Mouse (Mus musculus): ENCODE data around the gene Trappc3. TPM values are rescaled to one million over a fixed set of nuclear protein-coding genes. Genes with fewer than 3 reads are reported as not detected.
A peak's percentile ranks its signal among the peaks of the same experiment; 100 is the strongest.

The Trappc3 gene
- total and polyA plus RNA-seq, 3 experiments = 71.0 to 72.0 TPM; not detected in 1

GRCm38 (mm10) chr4:126254315-126255112 lies 7.6 kb upstream of the Trappc3 start:
- TF ChIP-seq ETS1 (IDR thresholded peaks at IDR 0.05; ENCODE audit: low read depth, low read length) (no peak), MAX (IDR thresholded peaks at IDR 0.05; ENCODE audit: low read length) (no peak), GATA1 (IDR thresholded peaks at IDR 0.05; ENCODE audit: low read depth, low read length) (no peak), SIN3A (IDR thresholded peaks at IDR 0.05; ENCODE audit: low read length) (no peak), RAD21 (IDR thresholded peaks at IDR 0.05; ENCODE audit: low read depth, low read length) (no peak)
- peak overlapping the region in 1 of 2 experiments; percentile 79; a peak in 3 of 4 replicates for H3K4me3 ChIP-seq (ENCODE audit: control insufficient read depth in 1 of 2, insufficient read depth in 1 of 2, low read depth in 2 of 2, low read length in 2 of 2)
- no peaks in the 10 kb centered on the region for H3K9me3 ChIP-seq (replicated peaks; ENCODE audit: insufficient read depth, low read length)
- H3K9ac ChIP-seq (ENCODE audit: control insufficient read depth, low read depth, low read length, poor library complexity, severe bottlenecking) = no peak overlapping the region; the same call in 1 of the 2 replicates
- H3K27ac ChIP-seq (ENCODE audit: control insufficient read depth, low read depth, low read length) = no peak overlapping the region
- DNase-seq (ENCODE audit: low read depth, low spot score) = peak; percentile 40
- peaks cover 0 to 7% of the 10 kb centered on the region in 2 experiments; a peak in 2 of 4 replicates for H3K36me3 ChIP-seq (ENCODE audit: control insufficient read depth in 1 of 2, insufficient read depth in 2 of 2, low read length in 2 of 2)
- H3K79me2 ChIP-seq (ENCODE audit: control insufficient read depth, insufficient read depth, low read length, poor library complexity) = peaks cover 25% of the 10 kb centered on the region
- H3K27me3 ChIP-seq (ENCODE audit: control insufficient read depth in 1 of 2, insufficient read depth in 2 of 2, low read length in 2 of 2) = no peaks in the 10 kb centered on the region
- peaks cover 4 to 28% of the 10 kb centered on the region in 2 experiments for H3K4me1 ChIP-seq (ENCODE audit: control insufficient read depth in 1 of 2, insufficient read depth in 2 of 2, low read length in 2 of 2)

DNA sequence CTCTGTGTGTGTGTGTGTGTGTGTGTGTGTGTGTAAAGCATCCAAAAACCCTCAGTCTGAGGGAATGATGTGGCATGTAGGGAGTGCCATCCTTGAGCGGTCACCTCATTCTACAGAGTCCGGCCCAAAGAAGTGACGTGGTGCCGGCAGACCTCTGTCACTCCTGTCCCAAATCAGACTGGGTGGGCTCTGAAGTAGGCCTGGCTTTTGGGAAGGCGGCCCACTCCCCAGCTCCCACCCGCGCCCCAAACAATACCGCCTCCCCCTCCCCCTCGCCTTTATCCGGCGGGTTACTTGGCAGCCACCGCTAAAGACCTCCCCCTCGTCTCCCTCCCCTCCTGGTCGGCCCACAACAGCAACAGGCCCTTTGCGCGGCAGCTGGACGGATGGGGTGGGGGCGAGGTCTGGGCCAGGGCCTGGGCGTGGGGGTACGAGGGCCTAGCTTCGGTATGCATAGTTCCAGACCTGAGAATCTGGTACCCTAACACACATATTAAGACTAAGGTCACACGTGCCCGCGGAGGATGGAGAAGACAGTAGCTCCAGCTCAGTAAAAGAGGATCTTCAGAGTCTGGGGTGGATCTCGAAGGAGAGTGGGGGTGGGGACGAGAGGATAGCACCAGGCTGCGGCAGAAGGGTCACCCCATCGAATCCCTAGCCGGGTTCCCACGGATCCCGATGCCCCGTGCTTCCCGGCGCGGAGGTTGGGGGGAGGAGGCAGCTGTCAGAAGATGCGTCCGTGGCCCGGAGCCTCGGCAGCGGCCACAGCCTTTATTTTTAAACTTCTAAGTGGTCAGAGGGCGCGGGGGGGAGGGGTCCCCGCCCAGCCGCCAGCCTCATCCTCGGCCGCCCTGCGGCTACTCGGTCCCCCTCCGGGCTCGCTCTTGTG lies 6.8 kb upstream of the Trappc3 start:
- DNase-seq (ENCODE audit: low read depth, low spot score) = peak; percentile 73

DNA sequence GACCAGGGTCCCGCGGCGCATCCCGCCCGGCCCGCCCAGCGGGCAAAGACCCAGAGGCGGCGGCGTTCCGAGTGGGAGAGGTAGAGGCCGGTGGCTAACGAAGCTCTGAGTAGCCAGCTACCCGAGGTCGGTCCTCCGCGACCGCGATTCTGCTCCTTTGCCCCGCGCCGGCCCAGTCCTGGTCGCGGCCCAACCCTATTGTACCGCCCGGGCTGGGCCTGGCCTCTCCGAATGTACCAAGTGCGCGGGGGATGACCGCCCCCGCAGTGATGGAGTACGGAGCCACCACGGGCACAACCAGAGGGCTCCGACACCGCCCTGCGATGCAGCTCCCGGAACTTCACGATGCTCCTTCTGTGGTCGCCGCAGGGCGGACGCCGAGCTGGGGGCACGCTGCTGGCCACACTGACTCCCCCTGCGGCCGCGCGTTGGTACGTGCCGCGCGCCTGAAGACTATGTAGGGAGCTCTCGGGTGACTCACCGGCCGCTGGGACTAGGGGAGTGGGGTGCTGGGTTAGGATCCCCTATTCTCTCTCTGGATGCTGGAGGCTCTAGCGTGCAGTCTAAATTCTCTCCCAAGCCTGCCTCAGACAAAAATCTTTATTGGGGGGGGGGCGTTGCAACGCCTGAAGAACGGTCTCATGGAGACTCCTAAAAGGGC lies 5.9 kb upstream of the Trappc3 start, which contains the start of gene Map7d1:
Map7d1 (minus strand) TSS at position 213 of the 661 bp plus-strand sequence.
- Histone ChIP-seq H3K4me3 (ENCODE audit: control insufficient read depth in 1 of 2, insufficient read depth in 1 of 2, low read depth in 2 of 2, low read length in 2 of 2) (peak within 1 kb of the TSS; percentile 79 to 84), H3K9ac (ENCODE audit: control insufficient read depth, low read depth, low read length, poor library complexity, severe bottlenecking) (peak within 1 kb of the TSS; percentile 84), H3K4me1 (ENCODE audit: control insufficient read depth in 1 of 2, insufficient read depth in 2 of 2, low read length in 2 of 2) (peaks cover 2 to 31% of the 10 kb centered on the region in 2 experiments; a peak in 3 of 4 replicates), H3K27ac (ENCODE audit: control insufficient read depth, low read depth, low read length) (peak within 1 kb of the TSS; percentile 78), H3K36me3 (ENCODE audit: control insufficient read depth in 1 of 2, insufficient read depth in 2 of 2, low read length in 2 of 2) (peaks cover 0 to 11% of the 10 kb centered on the region in 2 experiments; a peak in 2 of 4 replicates), H3K27me3 (ENCODE audit: control insufficient read depth in 1 of 2, insufficient read depth in 2 of 2, low read length in 2 of 2) (no peaks in the 10 kb centered on the region), H3K9me3 (replicated peaks; ENCODE audit: insufficient read depth, low read length) (no peaks in the 10 kb centered on the region), H3K79me2 (ENCODE audit: control insufficient read depth, insufficient read depth, low read length, poor library complexity) (peaks cover 25% of the 10 kb centered on the region)
- DNase-seq (ENCODE audit: low read depth, low spot score) = peak; percentile 90
- TF ChIP-seq UBTF (IDR thresholded peaks at IDR 0.05; ENCODE audit: borderline replicate concordance, insufficient read depth, low read depth, low read length) = peak; percentile 87; the same call in 1 of the 2 replicates
- peak; percentile 48; the same call in 1 of the 2 replicates for TF ChIP-seq TBP (IDR thresholded peaks at IDR 0.05; ENCODE audit: low read depth, low read length)
- no peak; a peak in 1 of 4 replicates for TF ChIP-seq EP300 (IDR thresholded peaks at IDR 0.05; ENCODE audit: low read depth in 1 of 2, low read length in 2 of 2)
- peak; percentile 49 for TF ChIP-seq MXI1 (IDR thresholded peaks at IDR 0.05; ENCODE audit: low read depth, low read length)
- peak; percentile 40 for TF ChIP-seq TCF12 (IDR thresholded peaks at IDR 0.05; ENCODE audit: low read depth, low read length)
- TF ChIP-seq CHD1 (IDR thresholded peaks at IDR 0.05; ENCODE audit: low read depth, low read length) = peak; percentile 100
- TF ChIP-seq POLR2A (IDR thresholded peaks at IDR 0.05; ENCODE audit: control insufficient read depth in 1 of 2, insufficient read depth in 1 of 2, low read depth in 1 of 2, low read length in 2 of 2, poor library complexity in 1 of 2) = peak in 1 of 2 experiments; percentile 79; a peak in 3 of 4 replicates
- TF ChIP-seq MYC (IDR thresholded peaks at IDR 0.05; ENCODE audit: low read depth, low read length) = no peak
- no peak for TF ChIP-seq MEF2A (IDR thresholded peaks at IDR 0.05; ENCODE audit: extremely low read depth, insufficient replicate concordance, low read depth, low read length, poor library complexity, severe bottlenecking)
- peak; percentile 45; the same call in 1 of the 2 replicates for TF ChIP-seq POLR2AphosphoS2 (IDR thresholded peaks at IDR 0.05; ENCODE audit: low read length)
- TF ChIP-seq ZMIZ1 (IDR thresholded peaks at IDR 0.05; ENCODE audit: low read depth, low read length) = 0 out of 2 replicates have a peak, but pooled peaks have one; percentile 59
- TF ChIP-seq NELFE (IDR thresholded peaks at IDR 0.05; ENCODE audit: low read depth, low read length) = peak; percentile 76
- peak; percentile 21; the same call in 1 of the 2 replicates for TF ChIP-seq MAZ (IDR thresholded peaks at IDR 0.05; ENCODE audit: low read depth, low read length)
- no peak for TF ChIP-seq JUND (IDR thresholded peaks at IDR 0.05; ENCODE audit: low read depth, low read length)

More for the DNA sequence above, 6.8 kb upstream of the Trappc3 start:
- Histone ChIP-seq H3K4me3 (ENCODE audit: control insufficient read depth in 1 of 2, insufficient read depth in 1 of 2, low read depth in 2 of 2, low read length in 2 of 2) (peak overlapping the region; percentile 79 to 84), H3K9ac (ENCODE audit: control insufficient read depth, low read depth, low read length, poor library complexity, severe bottlenecking) (peak overlapping the region; percentile 84), H3K27ac (ENCODE audit: control insufficient read depth, low read depth, low read length) (peak overlapping the region; percentile 17), H3K9me3 (replicated peaks; ENCODE audit: insufficient read depth, low read length) (no peaks in the 10 kb centered on the region), H3K4me1 (ENCODE audit: control insufficient read depth in 1 of 2, insufficient read depth in 2 of 2, low read length in 2 of 2) (peaks cover 0 to 28% of the 10 kb centered on the region in 2 experiments; a peak in 3 of 4 replicates), H3K79me2 (ENCODE audit: control insufficient read depth, insufficient read depth, low read length, poor library complexity) (peaks cover 25% of the 10 kb centered on the region), H3K27me3 (ENCODE audit: control insufficient read depth in 1 of 2, insufficient read depth in 2 of 2, low read length in 2 of 2) (no peaks in the 10 kb centered on the region), H3K36me3 (ENCODE audit: control insufficient read depth in 1 of 2, insufficient read depth in 2 of 2, low read length in 2 of 2) (peaks cover 0 to 10% of the 10 kb centered on the region in 2 experiments; a peak in 2 of 4 replicates)
- TF ChIP-seq GATA1 (IDR thresholded peaks at IDR 0.05; ENCODE audit: low read depth, low read length) (no peak), POLR2AphosphoS5 (IDR thresholded peaks at IDR 0.05; ENCODE audit: borderline replicate concordance, low read depth, low read length) (no peak), SIN3A (IDR thresholded peaks at IDR 0.05; ENCODE audit: low read length) (peak; percentile 54), MXI1 (IDR thresholded peaks at IDR 0.05; ENCODE audit: low read depth, low read length) (peak; percentile 35; the same call in 1 of the 2 replicates), GABPA (IDR thresholded peaks at IDR 0.05; ENCODE audit: low read depth, low read length) (no peak)
